Mouse (Mus musculus): Measurements from ENCODE around the gene Srgap3. TPM values are rescaled to one million over a fixed set of nuclear protein-coding genes. Genes with fewer than 3 reads are reported as not detected.

Gene Srgap3
- polyA plus RNA-seq, 1 experiment: 5.8 TPM

DNA sequence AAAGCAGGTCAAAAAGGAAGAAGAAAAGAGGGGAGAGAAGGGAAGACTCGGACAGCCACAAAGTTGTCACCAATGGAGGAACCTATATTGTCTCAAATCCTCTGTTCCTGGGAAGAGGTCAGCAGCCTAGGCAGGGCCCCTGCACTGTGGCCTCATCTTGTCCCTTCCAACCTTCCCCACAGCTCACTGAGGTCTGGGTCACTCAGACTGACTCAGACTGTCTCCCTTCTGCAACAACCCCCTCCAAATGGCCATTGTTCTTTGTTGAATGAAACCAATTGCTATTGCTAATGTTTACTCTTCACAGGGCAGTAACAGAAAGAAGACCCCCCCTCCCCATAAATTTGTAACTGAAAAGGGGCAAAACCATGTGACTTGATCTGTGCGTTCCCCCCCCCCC lies 2.2 kb upstream of the Srgap3 start:
- H3K27me3 ChIP-seq (replicated peaks; ENCODE audit: control insufficient read depth, insufficient read depth, low read length): no peaks in the 10 kb centered on the region
- H3K36me3 ChIP-seq (ENCODE audit: control insufficient read depth, insufficient read depth, low read length): no peaks in the 10 kb centered on the region
- H3K27ac ChIP-seq (ENCODE audit: insufficient read depth, low read depth, low read length): no peak overlapping the region
- no peak for DNase-seq
- 81% methylated on average over 2 of the region's 2 CpGs for WGBS
- TF ChIP-seq CTCF (conservative IDR thresholded peaks at IDR 0.05; ENCODE audit: insufficient read depth, insufficient read length, low read depth, low read length): no peak
- TF ChIP-seq POLR2A (IDR thresholded peaks at IDR 0.05; ENCODE audit: low read depth, low read length): no peak
- H3K4me1 ChIP-seq (ENCODE audit: control insufficient read depth, insufficient read depth, low read length): peaks cover 6% of the 10 kb centered on the region
- no peak overlapping the region for H3K4me3 ChIP-seq (ENCODE audit: insufficient read depth, low read depth, low read length)

GRCm38 (mm10) chr6:112948416-112948815 lies 1.4 kb upstream of the Srgap3 start:
- Histone ChIP-seq H3K4me1 (ENCODE audit: control insufficient read depth, insufficient read depth, low read length) (peaks cover 6% of the 10 kb centered on the region), H3K27ac (ENCODE audit: insufficient read depth, low read depth, low read length) (no peak overlapping the region), H3K4me3 (ENCODE audit: insufficient read depth, low read depth, low read length) (no peak overlapping the region), H3K36me3 (ENCODE audit: control insufficient read depth, insufficient read depth, low read length) (no peaks in the 10 kb centered on the region), H3K27me3 (replicated peaks; ENCODE audit: control insufficient read depth, insufficient read depth, low read length) (no peaks in the 10 kb centered on the region)
- no peak for DNase-seq
- TF ChIP-seq CTCF (conservative IDR thresholded peaks at IDR 0.05; ENCODE audit: insufficient read depth, insufficient read length, low read depth, low read length) (no peak), POLR2A (IDR thresholded peaks at IDR 0.05; ENCODE audit: low read depth, low read length) (no peak)
- WGBS: 81% methylated on average over 2 of the region's 2 CpGs

GRCm38 (mm10) chr6:112946021-112946811 lies 850 bp downstream of the Srgap3 start:
- TF ChIP-seq CTCF (conservative IDR thresholded peaks at IDR 0.05; ENCODE audit: insufficient read depth, insufficient read length, low read depth, low read length) (no peak), POLR2A (IDR thresholded peaks at IDR 0.05; ENCODE audit: low read depth, low read length) (no peak)
- no peak overlapping the region; the same call in 1 of the 2 replicates for H3K27ac ChIP-seq (ENCODE audit: insufficient read depth, low read depth, low read length)
- DNase-seq: peak; percentile 31
- H3K36me3 ChIP-seq (ENCODE audit: control insufficient read depth, insufficient read depth, low read length): no peaks in the 10 kb centered on the region
- H3K4me1 ChIP-seq (ENCODE audit: control insufficient read depth, insufficient read depth, low read length): peaks cover 6% of the 10 kb centered on the region
- WGBS: 15% methylated on average over 12 of the region's 12 CpGs
- peak overlapping the region; percentile 56 for H3K4me3 ChIP-seq (ENCODE audit: insufficient read depth, low read depth, low read length)
- H3K27me3 ChIP-seq (replicated peaks; ENCODE audit: control insufficient read depth, insufficient read depth, low read length): no peaks in the 10 kb centered on the region

DNA sequence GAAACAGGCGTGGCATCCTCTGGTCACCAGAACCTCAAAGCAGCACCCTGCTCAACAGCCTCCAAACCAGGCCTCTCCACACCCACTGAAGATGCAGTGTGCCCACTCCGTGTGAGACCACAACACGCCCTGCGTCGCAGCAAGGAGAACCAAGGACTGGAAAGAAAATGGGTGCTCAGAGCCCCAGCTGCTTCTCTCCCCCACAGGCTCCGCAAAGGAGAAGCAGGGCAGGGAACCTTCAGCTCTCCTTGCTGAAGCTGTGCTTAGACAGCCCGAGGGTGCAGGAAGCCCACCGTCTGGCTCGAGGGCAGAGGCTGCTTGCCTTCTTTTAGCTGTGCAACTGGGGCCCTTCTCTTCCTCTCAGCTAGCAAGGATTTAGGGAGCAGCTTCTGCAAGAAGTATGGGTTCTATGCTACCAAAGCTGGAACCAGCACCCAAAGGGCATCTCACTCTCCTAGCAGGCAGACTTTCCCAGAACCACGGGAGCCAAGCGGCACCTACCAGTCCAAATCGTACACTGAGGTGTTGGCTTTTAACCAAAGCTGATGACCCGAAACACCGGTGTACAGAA lies 1.8 kb downstream of the Srgap3 start:
- 35% methylated on average over 14 of the region's 14 CpGs for WGBS
- Histone ChIP-seq H3K4me3 (ENCODE audit: insufficient read depth, low read depth, low read length) (peak overlapping the region; percentile 56), H3K36me3 (ENCODE audit: control insufficient read depth, insufficient read depth, low read length) (no peaks in the 10 kb centered on the region), H3K4me1 (ENCODE audit: control insufficient read depth, insufficient read depth, low read length) (peaks cover 4% of the 10 kb centered on the region), H3K27me3 (replicated peaks; ENCODE audit: control insufficient read depth, insufficient read depth, low read length) (no peaks in the 10 kb centered on the region), H3K27ac (ENCODE audit: insufficient read depth, low read depth, low read length) (peak overlapping the region; percentile 43)
- peak; percentile 39 for DNase-seq
- TF ChIP-seq CTCF (conservative IDR thresholded peaks at IDR 0.05; ENCODE audit: insufficient read depth, insufficient read length, low read depth, low read length): no peak
- no peak for TF ChIP-seq POLR2A (IDR thresholded peaks at IDR 0.05; ENCODE audit: low read depth, low read length)

GRCm38 (mm10) chr6:112943596-112944245 lies 3.3 kb downstream of the Srgap3 start:
- Histone ChIP-seq H3K36me3 (ENCODE audit: control insufficient read depth, insufficient read depth, low read length) (no peaks in the 10 kb centered on the region), H3K4me1 (ENCODE audit: control insufficient read depth, insufficient read depth, low read length) (peaks cover 4% of the 10 kb centered on the region), H3K27me3 (replicated peaks; ENCODE audit: control insufficient read depth, insufficient read depth, low read length) (no peaks in the 10 kb centered on the region), H3K27ac (ENCODE audit: insufficient read depth, low read depth, low read length) (no peak overlapping the region), H3K4me3 (ENCODE audit: insufficient read depth, low read depth, low read length) (no peak overlapping the region)
- WGBS: 85% methylated on average over 9 of the region's 9 CpGs
- DNase-seq: no peak
- TF ChIP-seq POLR2A (IDR thresholded peaks at IDR 0.05; ENCODE audit: low read depth, low read length) (no peak), CTCF (conservative IDR thresholded peaks at IDR 0.05; ENCODE audit: insufficient read depth, insufficient read length, low read depth, low read length) (no peak)

DNA sequence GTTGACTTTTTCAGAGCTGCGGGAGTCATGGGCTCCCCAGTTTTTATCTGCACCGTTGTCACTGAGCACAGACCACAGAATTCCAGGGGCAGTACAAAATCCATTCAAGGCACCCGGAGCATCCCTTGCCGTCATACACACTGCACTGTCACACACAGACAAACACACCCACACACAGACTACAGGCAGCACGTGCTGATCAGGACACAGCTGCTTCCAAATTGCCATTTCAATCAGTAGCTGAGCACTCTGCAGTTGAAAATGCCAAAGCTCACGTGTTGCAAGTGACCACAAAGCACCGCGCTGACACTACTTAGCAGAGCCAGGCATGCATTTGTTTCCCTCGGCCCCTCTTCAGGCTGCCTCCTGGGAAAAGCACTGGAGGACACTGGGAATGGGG lies 7.8 kb downstream of the Srgap3 start:
- TF ChIP-seq POLR2A (IDR thresholded peaks at IDR 0.05; ENCODE audit: low read depth, low read length) (no peak), CTCF (conservative IDR thresholded peaks at IDR 0.05; ENCODE audit: insufficient read depth, insufficient read length, low read depth, low read length) (no peak)
- whole genome bisulfite sequencing: 89% methylated on average over 9 of the region's 9 CpGs
- H3K27ac ChIP-seq (ENCODE audit: insufficient read depth, low read depth, low read length): no peak overlapping the region
- H3K27me3 ChIP-seq (replicated peaks; ENCODE audit: control insufficient read depth, insufficient read depth, low read length): no peaks in the 10 kb centered on the region
- DNase-seq: no peak
- H3K4me3 ChIP-seq (ENCODE audit: insufficient read depth, low read depth, low read length): no peak overlapping the region
- H3K4me1 ChIP-seq (ENCODE audit: control insufficient read depth, insufficient read depth, low read length): no peaks in the 10 kb centered on the region
- H3K36me3 ChIP-seq (ENCODE audit: control insufficient read depth, insufficient read depth, low read length): no peaks in the 10 kb centered on the region

DNA sequence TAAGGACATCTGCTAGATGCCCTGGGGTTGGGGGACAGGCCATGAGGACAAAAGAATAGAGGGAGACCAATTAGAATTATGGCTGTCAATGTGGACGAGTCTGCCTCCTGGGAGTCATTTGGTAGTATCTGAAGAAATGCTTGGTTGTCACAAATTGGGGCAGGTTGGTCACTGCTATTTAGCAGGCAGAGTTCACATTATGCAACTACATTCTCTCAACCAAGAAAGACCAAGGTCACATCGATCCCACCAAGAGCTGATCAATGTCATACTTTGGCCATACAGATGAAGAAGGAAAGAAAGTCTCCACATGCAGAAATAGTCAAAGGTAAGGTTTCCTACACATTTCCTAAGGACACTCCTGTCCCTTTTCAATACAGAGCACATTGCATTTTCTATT lies 9.3 kb downstream of the Srgap3 start:
- Histone ChIP-seq H3K4me1 (ENCODE audit: control insufficient read depth, insufficient read depth, low read length) (no peaks in the 10 kb centered on the region), H3K27me3 (replicated peaks; ENCODE audit: control insufficient read depth, insufficient read depth, low read length) (no peaks in the 10 kb centered on the region), H3K27ac (ENCODE audit: insufficient read depth, low read depth, low read length) (no peak overlapping the region), H3K36me3 (ENCODE audit: control insufficient read depth, insufficient read depth, low read length) (no peaks in the 10 kb centered on the region), H3K4me3 (ENCODE audit: insufficient read depth, low read depth, low read length) (no peak overlapping the region)
- 91% methylated on average over 2 of the region's 2 CpGs for WGBS
- TF ChIP-seq POLR2A (IDR thresholded peaks at IDR 0.05; ENCODE audit: low read depth, low read length) (no peak), CTCF (conservative IDR thresholded peaks at IDR 0.05; ENCODE audit: insufficient read depth, insufficient read length, low read depth, low read length) (no peak)
- DNase-seq: no peak

Measured in kidney, adult 2 months (tissue).